Mouse (Mus musculus): ENCODE data around the gene Ppm1e. TPM values are rescaled to one million over a fixed set of nuclear protein-coding genes. Genes with fewer than 3 reads are reported as not detected.
A peak's percentile ranks its signal among the peaks of the same experiment; 100 is the strongest.

Gene Ppm1e
- polyA plus RNA-seq, 1 experiment from 2014 or later, result 0.84 TPM

- no peak overlapping the region for H3K9ac ChIP-seq (ENCODE audit: low read length)
- no peaks in the 10 kb centered on the region for H3K36me3 ChIP-seq (ENCODE audit: control insufficient read depth, insufficient read depth, low read length)
- H3K4me2 ChIP-seq (replicated peaks; ENCODE audit: low read depth), result no peak overlapping the region
- no peaks in the 10 kb centered on the region for H3K27me3 ChIP-seq (ENCODE audit: control insufficient read depth, insufficient read depth, low read length)
- H3K27ac ChIP-seq (replicated peaks), result no peak overlapping the region
- H3K4me1 ChIP-seq (replicated peaks; ENCODE audit: control insufficient read depth, insufficient read depth), result peaks cover 3% of the 10 kb centered on the region; the same call in 1 of the 2 replicates
- no peaks in the 10 kb centered on the region for H3K9me3 ChIP-seq (ENCODE audit: control insufficient read depth, low read length)
- no peak for TF ChIP-seq EP300 (optimal IDR thresholded peaks at IDR 0.05)
- TF ChIP-seq CTCF (IDR thresholded peaks at IDR 0.05; ENCODE audit: low read depth), result no peak
- ATAC-seq (ENCODE audit: low FRiP score, low TSS enrichment), result no peak
- 68% methylated on average over 4 of the region's 4 CpGs for WGBS
- DNase-seq (ENCODE audit: low spot score), result no peak
- H3K4me3 ChIP-seq (ENCODE audit: low read depth, low read length), result no peak overlapping the region
Measured at GRCm38 (mm10) chr11:87278807-87279206, 80.0 kb downstream of the Ppm1e start.

- H3K27ac ChIP-seq (replicated peaks), result no peak overlapping the region
- H3K4me3 ChIP-seq (ENCODE audit: low read depth, low read length), result no peak overlapping the region
- ATAC-seq (ENCODE audit: low FRiP score, low TSS enrichment) (no peak), DNase-seq (ENCODE audit: low spot score) (peak; percentile 24)
- H3K9me3 ChIP-seq (ENCODE audit: control insufficient read depth, low read length), result no peaks in the 10 kb centered on the region
- WGBS, result 7% methylated on average over 5 of the region's 5 CpGs
- no peak overlapping the region for H3K9ac ChIP-seq (ENCODE audit: low read length)
- 0 out of 2 replicates have a peak overlapping the region, but pooled peaks have one; percentile 20 for H3K4me2 ChIP-seq (replicated peaks; ENCODE audit: low read depth)
- peaks cover 3% of the 10 kb centered on the region; the same call in 1 of the 2 replicates for H3K4me1 ChIP-seq (replicated peaks; ENCODE audit: control insufficient read depth, insufficient read depth)
- TF ChIP-seq CTCF (IDR thresholded peaks at IDR 0.05; ENCODE audit: low read depth) (no peak), EP300 (optimal IDR thresholded peaks at IDR 0.05) (no peak)
- H3K36me3 ChIP-seq (ENCODE audit: control insufficient read depth, insufficient read depth, low read length), result no peaks in the 10 kb centered on the region
- H3K27me3 ChIP-seq (ENCODE audit: control insufficient read depth, insufficient read depth, low read length), result no peaks in the 10 kb centered on the region
Measured at GRCm38 (mm10) chr11:87276240-87276985, 82.4 kb downstream of the Ppm1e start.

- no peak for TF ChIP-seq CTCF (IDR thresholded peaks at IDR 0.05; ENCODE audit: low read depth)
- TF ChIP-seq EP300 (optimal IDR thresholded peaks at IDR 0.05), result no peak
- Histone ChIP-seq H3K27me3 (ENCODE audit: control insufficient read depth, insufficient read depth, low read length) (no peaks in the 10 kb centered on the region), H3K9ac (ENCODE audit: low read length) (no peak overlapping the region), H3K4me2 (replicated peaks; ENCODE audit: low read depth) (no peak overlapping the region), H3K36me3 (ENCODE audit: control insufficient read depth, insufficient read depth, low read length) (no peaks in the 10 kb centered on the region), H3K9me3 (ENCODE audit: control insufficient read depth, low read length) (no peaks in the 10 kb centered on the region), H3K4me3 (ENCODE audit: low read depth, low read length) (no peak overlapping the region), H3K4me1 (replicated peaks; ENCODE audit: control insufficient read depth, insufficient read depth) (peaks cover 3% of the 10 kb centered on the region; the same call in 1 of the 2 replicates), H3K27ac (replicated peaks) (no peak overlapping the region)
- whole genome bisulfite sequencing, result 83% methylated on average over 7 of the region's 7 CpGs
- DNase-seq (ENCODE audit: low spot score), result no peak
- ATAC-seq (ENCODE audit: low FRiP score, low TSS enrichment), result no peak
Measured at GRCm38 (mm10) chr11:87275420-87276048, 83.3 kb downstream of the Ppm1e start.

- Histone ChIP-seq H3K27me3 (ENCODE audit: control insufficient read depth, insufficient read depth, low read length) (no peaks in the 10 kb centered on the region), H3K9me3 (ENCODE audit: control insufficient read depth, low read length) (no peaks in the 10 kb centered on the region), H3K36me3 (ENCODE audit: control insufficient read depth, insufficient read depth, low read length) (no peaks in the 10 kb centered on the region), H3K4me1 (replicated peaks; ENCODE audit: control insufficient read depth, insufficient read depth) (peaks cover 3% of the 10 kb centered on the region; the same call in 1 of the 2 replicates), H3K4me3 (ENCODE audit: low read depth, low read length) (no peak overlapping the region), H3K9ac (ENCODE audit: low read length) (no peak overlapping the region), H3K4me2 (replicated peaks; ENCODE audit: low read depth) (no peak overlapping the region), H3K27ac (replicated peaks) (no peak overlapping the region)
- WGBS, result 82% methylated on average over 5 of the region's 5 CpGs
- TF ChIP-seq CTCF (IDR thresholded peaks at IDR 0.05; ENCODE audit: low read depth) (no peak), EP300 (optimal IDR thresholded peaks at IDR 0.05) (no peak)
- no peak for ATAC-seq (ENCODE audit: low FRiP score, low TSS enrichment)
- DNase-seq (ENCODE audit: low spot score), result no peak
Measured at GRCm38 (mm10) chr11:87272725-87273124, 86.1 kb downstream of the Ppm1e start.

GRCm38 (mm10) chr11:87271479-87271878, 87.3 kb downstream of the Ppm1e start:
- DNase-seq (ENCODE audit: low spot score), result no peak
- Histone ChIP-seq H3K9ac (ENCODE audit: low read length) (no peak overlapping the region), H3K9me3 (ENCODE audit: control insufficient read depth, low read length) (no peaks in the 10 kb centered on the region), H3K36me3 (ENCODE audit: control insufficient read depth, insufficient read depth, low read length) (no peaks in the 10 kb centered on the region), H3K4me3 (ENCODE audit: low read depth, low read length) (no peak overlapping the region), H3K27ac (replicated peaks) (no peak overlapping the region), H3K27me3 (ENCODE audit: control insufficient read depth, insufficient read depth, low read length) (no peaks in the 10 kb centered on the region), H3K4me2 (replicated peaks; ENCODE audit: low read depth) (no peak overlapping the region), H3K4me1 (replicated peaks; ENCODE audit: control insufficient read depth, insufficient read depth) (peaks cover 1% of the 10 kb centered on the region; the same call in 1 of the 2 replicates)
- TF ChIP-seq CTCF (IDR thresholded peaks at IDR 0.05; ENCODE audit: low read depth), result peak; percentile 32; the same call in 1 of the 2 replicates
- TF ChIP-seq EP300 (optimal IDR thresholded peaks at IDR 0.05), result no peak
- WGBS, result 94% methylated on average over 1 of the region's 1 CpGs
- ATAC-seq (ENCODE audit: low FRiP score, low TSS enrichment), result no peak

- 20% methylated on average over 2 of the region's 2 CpGs for WGBS
- H3K4me1 ChIP-seq (replicated peaks; ENCODE audit: control insufficient read depth, insufficient read depth), result no peaks in the 10 kb centered on the region
- H3K9ac ChIP-seq (ENCODE audit: low read length), result no peak overlapping the region
- H3K36me3 ChIP-seq (ENCODE audit: control insufficient read depth, insufficient read depth, low read length), result no peaks in the 10 kb centered on the region
- H3K27ac ChIP-seq (replicated peaks), result no peak overlapping the region
- no peaks in the 10 kb centered on the region for H3K9me3 ChIP-seq (ENCODE audit: control insufficient read depth, low read length)
- H3K27me3 ChIP-seq (ENCODE audit: control insufficient read depth, insufficient read depth, low read length), result no peaks in the 10 kb centered on the region
- TF ChIP-seq EP300 (optimal IDR thresholded peaks at IDR 0.05), result no peak
- no peak for TF ChIP-seq CTCF (IDR thresholded peaks at IDR 0.05; ENCODE audit: low read depth)
- ATAC-seq (ENCODE audit: low FRiP score, low TSS enrichment) (no peak), DNase-seq (ENCODE audit: low spot score) (no peak)
- no peak overlapping the region for H3K4me3 ChIP-seq (ENCODE audit: low read depth, low read length)
- H3K4me2 ChIP-seq (replicated peaks; ENCODE audit: low read depth), result no peak overlapping the region
Measured at GRCm38 (mm10) chr11:87270958-87271357, 87.9 kb downstream of the Ppm1e start.
